Mouse (Mus musculus) layer of hippocampus, postnatal 25 days (tissue): ENCODE data around the gene Fbxo47. TPM values are rescaled to one million over a fixed set of nuclear protein-coding genes. Genes with fewer than 3 reads are reported as not detected.

Source experiments
- DNase-seq, 2 experiments: peaks; one replicate each; pipeline ENCODE4 v3.0.0; 2022; ENCODE audit warnings: mixed read lengths in 2 of 2, low spot score in 1 of 2; ENCODE audit errors: extremely low spot score in 1 of 2
- total RNA-seq, 2 experiments: library from RNA; stranded (reverse); gene quantifications; 2 replicates each; pipeline ENCODE4 v1.2.3; 2021

Gene Fbxo47
- total RNA-seq, 2 experiments from 2014 or later, result 1.2 to 1.9 TPM

DNA sequence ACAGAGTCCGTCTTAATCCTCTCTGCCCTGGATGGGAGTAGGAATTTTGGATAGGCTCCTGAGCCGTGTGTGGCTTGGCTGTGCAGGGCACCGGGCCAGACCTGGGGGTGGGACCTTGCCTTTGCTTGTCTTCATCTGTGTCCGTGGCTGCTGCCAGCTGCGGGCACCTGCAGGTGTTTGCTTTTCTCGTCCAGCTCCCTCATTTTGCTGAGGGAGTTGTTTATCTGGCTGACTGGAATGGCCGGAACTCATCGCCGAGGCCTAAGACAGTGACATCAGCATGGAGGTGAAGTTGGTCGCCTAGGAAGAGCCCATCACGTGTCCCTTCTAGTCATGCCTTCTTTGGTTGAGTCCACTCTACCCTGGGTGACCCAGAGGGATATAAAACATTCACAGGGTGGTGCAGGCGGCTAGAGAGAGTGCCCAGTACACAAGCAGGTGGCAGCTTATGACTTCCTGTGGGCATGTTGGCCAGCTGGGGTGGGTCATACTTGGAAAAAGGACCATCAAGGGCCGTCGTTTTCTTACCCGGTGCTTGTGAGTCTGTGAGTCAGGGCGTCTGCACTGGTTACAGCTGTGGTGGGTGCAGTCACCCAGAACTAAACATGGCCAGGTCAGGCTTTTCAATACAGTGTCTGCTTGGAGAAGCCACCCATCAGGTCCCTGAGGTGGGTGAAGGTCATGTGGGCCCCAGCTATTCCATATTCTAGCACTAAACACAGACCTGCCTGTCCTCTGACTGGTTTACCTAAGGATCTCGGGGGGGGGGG, 70.0 kb downstream of the Fbxo47 start:
- no peak for DNase-seq

DNA sequence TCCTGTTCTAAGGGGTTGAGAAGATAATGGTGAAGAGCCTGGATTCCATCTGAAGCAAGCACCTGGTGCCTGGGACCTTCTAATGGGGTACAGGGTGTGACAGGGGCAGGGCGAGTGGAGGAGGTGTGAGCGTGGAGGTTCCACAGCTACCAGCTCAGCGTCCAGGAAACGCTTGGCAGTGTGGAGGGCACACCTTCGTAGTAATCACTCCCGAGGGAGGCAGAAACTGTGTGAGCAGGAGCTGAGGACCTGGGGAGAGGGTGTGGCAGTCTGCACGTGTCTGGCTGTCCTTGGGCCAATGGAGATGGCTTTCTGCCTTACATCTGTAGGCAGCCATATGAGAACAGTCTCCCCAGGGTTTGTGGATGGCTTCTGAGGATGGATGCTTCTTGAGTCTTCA, 70.9 kb downstream of the Fbxo47 start:
- DNase-seq, result no peak

DNA sequence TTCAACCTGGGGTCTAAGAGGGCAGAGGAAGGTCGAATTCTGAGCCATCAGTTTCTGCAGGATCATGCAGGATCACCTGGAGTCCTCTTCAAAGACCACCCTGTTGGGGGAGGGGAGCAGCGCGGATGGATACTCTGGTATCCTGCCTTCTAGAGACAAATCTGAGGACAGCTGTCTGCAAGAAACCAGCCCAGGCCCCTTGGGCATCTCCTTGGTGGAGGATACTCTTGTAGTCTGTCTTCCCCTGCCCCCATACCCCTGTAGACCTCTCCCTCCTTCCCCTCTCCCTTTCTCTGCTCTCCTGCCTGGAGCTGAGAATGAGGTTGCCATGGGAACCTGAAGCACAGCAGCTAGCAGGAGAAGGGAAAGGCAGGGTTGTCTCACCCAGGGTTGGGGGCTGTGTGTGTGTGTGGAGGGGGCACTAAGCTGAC, 71.4 kb downstream of the Fbxo47 start:
- DNase-seq, result no peak

DNA sequence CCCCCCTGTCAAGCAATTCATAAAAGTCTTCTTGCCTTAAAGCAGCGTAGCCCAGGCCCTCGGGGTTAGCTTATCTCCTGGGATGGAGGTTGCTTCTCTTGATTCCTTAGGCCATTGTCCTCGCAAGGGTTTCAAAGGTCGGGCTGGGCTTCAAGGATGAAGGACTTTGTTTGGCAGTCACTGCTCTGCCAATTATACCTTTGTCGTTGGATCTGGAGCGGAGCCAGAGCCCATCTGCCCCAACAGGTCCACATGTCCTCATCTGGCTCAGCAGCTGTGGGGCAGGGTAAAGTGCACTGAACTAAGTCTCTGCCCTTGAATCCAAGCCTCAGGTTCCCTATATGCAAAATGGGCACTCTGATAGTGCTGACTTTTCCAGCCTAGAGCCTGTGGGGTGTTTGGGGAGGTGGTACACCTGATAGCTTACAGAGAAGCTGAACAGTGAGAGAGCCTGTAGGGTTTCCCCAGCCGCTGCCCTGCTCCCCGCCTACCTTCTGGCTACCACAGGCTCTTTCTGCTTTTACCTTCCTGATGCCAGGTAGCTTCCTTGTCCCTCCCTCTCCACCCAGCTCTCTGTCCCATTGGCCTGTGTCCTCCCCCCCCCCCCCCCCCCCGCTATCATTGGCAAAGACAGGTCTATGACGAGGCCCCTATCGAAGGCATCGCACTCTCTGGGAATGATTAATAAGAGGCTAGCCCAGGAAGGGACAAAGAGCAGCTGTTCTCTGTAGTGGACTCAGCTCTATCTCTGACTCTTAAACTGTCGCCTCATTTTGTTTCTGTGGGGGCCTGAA, 72.2 kb downstream of the Fbxo47 start:
- DNase-seq, result no peak

DNA sequence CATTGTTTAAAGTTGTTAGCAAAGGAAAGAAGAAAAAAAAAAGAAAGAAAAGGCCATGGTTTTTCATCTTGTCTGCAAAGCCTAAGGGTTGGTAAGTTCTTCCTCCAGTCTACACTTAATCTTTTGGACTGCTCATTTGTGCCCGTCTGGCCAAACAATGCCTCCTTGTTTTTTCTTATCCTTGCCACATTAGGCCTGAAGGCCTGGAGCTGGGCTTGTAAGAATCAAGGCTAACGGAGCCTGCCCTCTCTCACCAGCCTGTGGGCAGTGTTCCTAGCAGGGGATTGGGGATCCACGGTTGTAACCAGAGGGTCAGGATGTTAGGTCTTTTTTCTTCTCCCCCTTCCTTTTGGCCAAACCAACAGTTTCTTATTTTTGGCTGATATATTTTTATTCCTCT, 73.0 kb downstream of the Fbxo47 start:
- no peak for DNase-seq

DNA sequence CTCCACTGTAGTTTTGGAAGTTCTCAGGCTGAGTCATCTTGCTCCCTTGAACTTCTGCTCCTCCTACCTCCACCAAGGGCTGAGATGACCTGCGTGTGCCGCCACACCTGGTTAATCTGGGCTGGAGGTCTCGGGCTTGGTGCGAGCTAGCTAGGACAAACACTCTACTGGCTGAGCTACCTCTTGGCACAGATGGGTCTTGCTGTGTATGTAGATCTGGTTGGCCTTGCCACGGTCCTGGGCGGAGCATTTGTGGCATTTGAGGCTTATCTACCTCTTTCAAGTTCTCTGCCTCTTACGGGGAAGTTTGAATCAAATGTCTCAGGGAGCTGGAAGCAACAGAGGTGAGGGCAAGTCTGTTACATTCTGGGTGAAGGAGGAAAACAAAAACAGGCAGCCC, 73.6 kb downstream of the Fbxo47 start:
- DNase-seq, result no peak

DNA sequence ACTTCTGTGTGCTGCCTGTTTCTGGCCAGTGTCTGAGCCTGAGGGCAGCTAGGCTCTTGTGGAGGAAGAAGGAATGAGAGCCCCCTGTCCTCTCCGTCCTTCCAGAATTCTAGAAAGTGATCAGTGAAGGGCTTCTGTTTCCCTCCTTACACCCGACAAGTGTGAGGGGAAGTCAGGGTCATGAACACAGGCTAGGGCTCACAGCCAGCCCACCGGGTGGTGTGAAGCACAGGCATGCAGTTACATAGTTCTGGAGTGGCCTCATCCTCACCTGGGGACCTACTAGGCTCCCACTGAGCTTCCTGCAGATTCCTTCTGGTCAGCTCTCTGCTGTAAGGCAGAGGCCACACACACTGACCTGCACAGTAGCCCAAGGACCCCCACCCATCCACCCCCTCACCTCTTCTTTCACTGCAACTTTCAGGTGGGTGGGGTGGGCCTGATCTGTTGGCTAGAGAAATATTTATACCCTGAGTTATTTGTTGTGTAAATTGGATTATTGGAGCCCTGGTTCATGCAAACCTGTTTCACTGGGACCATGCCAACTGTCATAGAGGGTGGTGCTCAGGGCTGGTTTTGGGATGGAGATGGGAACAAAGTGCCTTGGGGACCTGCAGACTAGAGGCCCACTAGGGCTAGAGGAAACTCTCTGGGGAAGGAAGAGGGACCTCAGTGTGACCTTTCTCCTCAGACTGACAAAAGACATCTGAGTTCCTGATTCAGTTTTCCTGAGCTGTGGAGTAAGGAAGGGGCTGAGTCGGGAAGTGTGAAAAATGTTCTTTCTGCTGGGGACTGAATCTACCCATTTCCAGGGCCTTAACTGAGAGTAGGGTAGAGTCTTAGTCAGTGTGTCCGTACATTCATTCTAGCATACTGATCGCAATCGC, 74.5 kb downstream of the Fbxo47 start:
- no peak for DNase-seq

DNA sequence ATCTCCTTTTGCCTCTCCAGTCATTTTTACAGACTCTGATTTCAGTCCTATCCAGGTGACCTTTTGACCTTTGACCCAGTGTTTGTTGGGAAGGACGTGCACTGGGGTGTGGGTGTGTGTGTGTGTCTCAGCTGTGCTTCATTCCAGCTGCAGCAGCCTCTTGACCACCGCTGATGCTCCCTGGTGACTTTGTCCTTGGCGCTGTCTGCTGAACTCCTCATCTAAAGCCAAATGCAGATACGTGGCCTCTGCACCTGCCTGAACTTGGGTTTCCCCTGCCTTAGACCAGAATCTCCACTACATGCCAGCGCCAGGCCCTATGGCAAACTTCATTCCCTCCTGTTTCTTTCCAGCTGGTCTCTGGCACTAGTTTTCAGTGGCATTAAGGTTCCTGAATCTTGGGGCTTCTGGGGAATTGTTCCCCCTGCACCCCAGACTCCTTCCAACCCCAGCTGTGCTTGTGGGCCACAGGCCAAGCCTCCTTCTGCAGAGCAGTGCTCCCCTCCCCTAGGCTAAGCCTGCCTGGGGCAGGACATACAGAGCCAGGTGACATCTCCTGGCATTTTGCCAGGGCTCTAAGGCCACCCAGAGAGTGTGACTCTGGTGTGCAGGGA, 75.2 kb downstream of the Fbxo47 start:
- DNase-seq, result no peak

DNA sequence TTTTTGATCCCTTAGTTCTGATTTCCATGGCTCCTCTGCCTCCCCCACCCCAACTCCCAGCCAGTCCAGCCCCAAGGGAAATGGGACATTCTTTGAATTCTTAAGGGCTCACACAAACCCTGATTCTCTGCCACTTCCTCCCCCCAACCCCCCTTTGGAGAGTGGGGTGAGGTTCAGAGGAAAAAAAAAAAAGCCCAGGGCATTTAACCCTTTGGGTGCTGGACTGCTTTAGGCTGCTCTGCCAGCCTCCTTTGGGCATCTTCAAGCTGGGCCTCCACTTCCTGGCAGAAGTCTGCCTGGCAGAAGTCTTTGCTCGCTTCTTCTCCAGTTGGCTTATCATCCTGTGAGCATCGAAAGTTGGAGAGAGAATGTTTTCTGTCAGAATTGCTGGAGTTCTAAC, 75.9 kb downstream of the Fbxo47 start:
- DNase-seq, result no peak

DNA sequence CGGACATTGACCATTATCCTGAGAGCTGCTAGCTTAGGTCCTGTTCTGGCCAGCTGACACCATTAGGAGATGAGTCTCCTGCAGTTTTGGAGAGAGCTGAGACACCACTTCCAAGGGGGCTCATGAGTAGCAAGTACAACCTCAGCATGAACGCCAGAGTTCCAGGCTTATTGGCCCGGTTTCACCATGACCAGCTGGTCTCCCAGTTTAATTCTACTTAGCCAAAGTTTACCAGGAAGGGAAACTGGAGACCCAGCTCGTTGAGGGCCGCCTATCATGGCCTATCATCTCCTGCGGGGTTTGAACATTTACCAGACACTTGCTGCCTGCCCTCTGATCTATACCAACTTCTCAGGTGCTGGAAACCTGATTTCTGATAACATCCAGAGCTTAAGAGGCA, 76.3 kb downstream of the Fbxo47 start:
- DNase-seq, result no peak

DNA sequence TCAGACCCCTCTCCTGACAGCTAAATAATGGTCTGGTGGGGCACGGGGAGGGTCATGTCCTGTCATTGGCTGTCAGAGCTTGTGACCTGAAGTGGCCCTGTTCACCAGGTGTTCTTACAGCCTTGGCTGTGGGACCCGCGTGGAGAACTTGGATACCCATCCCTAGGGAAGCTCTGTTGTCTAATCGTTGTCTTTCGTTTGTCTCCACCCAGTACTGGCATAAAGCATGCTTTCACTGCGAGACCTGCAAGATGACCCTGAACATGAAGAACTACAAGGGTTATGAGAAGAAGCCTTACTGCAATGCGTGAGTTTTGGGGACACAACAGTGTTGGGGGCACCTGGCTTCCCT, 77.4 kb downstream of the Fbxo47 start:
- no peak for DNase-seq

DNA sequence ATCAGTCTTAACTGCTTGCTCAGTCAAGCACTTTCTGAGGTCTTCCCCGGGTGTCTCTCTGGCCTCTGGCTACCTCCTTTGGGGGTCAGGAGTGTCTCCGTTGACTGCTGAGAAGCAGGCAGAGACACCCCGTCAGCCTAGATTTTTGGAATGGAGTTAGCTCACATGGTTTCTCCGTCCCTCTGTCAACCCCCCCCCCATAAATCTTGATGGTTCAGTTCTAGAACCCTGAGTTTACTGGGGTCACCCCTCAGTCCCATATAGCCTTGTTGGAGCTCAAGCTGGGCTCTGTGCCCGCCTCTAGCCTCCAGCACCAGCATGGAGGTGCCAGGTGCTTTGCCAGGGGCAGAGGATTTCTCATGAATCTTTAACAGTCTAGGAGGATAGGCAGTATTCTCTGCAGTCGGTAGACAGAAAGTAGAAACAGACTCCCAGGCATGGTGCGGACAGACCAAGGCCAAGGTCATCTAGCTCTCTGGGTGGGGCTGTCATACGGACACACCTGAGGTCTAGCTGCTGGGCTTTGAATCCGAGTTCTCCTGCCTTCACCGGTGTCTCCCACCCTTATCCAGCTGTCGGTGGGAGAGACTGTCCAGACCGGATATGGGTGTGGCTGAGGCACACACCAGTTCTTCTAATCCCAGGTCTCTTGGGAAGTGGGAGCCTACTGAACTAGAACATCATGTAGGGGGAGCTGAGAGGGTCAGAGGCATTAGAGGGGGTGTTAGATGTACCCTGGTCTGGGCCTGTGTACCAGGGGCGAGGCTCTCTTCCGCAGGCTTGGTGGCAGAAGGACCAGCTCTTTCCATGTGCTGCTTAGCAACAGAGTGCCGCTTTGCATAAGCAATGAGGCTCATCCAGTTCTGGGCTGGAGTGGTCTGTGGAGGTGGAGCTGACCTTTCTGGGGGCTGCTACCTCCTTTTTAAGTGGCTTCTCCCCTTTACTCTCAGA, 78.0 kb downstream of the Fbxo47 start:
- DNase-seq, result no peak

DNA sequence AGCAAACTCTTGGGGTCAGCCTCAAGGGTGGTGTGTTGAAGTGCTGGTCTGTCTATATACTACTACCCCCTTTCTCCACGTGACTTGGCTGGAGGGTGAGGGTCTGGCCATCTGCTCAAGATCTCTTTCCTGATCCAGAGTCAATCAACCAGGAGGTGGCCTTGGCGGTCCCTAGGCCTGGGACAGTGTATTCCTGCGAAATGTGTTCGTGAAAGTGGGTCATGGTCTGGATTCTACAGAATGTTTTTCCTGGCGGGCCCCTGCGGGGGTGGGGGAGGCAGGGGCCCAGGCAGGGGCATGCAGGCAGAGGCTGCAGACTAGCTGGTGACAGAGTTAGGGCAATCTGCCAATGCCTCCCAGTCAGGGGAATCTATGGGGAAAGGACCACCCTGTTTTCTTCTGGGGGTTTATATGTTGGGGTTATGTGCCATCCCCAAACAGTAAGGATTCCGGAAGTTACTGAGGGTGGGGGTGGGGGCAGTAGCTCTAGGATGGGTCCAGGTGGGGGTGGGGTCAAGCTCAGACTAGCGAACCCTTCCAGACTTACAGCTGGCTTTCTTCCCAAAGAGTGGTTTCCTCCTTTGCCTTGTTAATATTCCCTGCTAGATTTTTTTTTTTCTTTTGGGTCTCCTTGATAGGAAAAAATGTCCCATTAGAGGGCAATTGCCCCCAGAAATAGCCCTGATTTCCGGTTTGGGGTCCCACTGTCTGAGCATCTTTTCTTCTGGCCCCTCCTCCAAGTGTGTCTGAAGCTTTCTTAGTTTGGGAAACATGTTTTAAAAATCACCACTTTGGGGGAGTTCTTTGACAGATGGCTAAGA, 78.9 kb downstream of the Fbxo47 start:
- no peak for DNase-seq

DNA sequence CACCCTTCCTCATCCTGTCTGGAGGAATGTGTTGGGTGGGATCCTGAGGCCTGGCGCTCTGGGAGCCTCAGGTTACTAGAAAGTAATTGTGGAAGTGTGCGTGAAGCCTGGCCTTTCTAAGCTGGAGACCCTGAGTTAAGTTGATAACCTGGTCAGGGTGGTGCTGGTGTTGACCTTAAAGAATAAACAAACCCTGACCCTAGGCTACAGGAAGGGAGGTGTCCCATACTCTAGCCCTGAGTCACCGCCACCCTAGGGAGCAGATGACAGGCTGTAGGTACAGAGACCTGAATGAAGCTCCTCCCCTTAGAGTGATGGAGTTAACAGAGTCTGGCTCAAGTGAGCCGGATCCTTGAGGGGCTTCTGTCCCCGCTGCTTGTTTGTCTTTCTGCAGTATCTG, 80.1 kb downstream of the Fbxo47 start:
- DNase-seq, result no peak

Other genes starting within 250 kb of the Fbxo47 start
- 100 to 1,000 TPM in 1 of 2 experiments, 10 to 100 TPM in 1; 88.5 to 105 TPM for gene Mllt6, start 220.7 kb downstream of the Fbxo47 start, total RNA-seq
- 10 to 100 TPM; 47.0 to 55.1 TPM for gene Cisd3, start 198.3 kb downstream of the Fbxo47 start, total RNA-seq
- 10 to 100 TPM; 19.7 to 27.9 TPM for gene Pcgf2, start 183.7 kb downstream of the Fbxo47 start, total RNA-seq
- gene Psmb3, start 180.8 kb downstream of the Fbxo47 start, total RNA-seq, result 100 to 1,000 TPM; 125 to 144 TPM
- 100 to 1,000 TPM; 104 to 105 TPM for gene Pip4k2b, start 139.4 kb downstream of the Fbxo47 start, total RNA-seq
- 10 to 100 TPM; 19.2 to 20.6 TPM for gene Cwc25, start 117.6 kb downstream of the Fbxo47 start, total RNA-seq
- 1 to 10 TPM in 1 of 2 experiments, under 1 TPM in 1; 0.63 to 1.3 TPM for gene 1700001P01Rik, start 108.2 kb downstream of the Fbxo47 start, total RNA-seq
- gene Rpl23, start 101.7 kb downstream of the Fbxo47 start, total RNA-seq, result 100 to 1,000 TPM; 327 to 397 TPM
- 100 to 1,000 TPM; 102 to 114 TPM for gene Lasp1, start 85.2 kb downstream of the Fbxo47 start, total RNA-seq
- 10 to 100 TPM; 66.2 to 71.6 TPM for gene B230217C12Rik, start 43.4 kb downstream of the Fbxo47 start, total RNA-seq
- gene Plxdc1, start 102.3 kb upstream of the Fbxo47 start, total RNA-seq, result 1 to 10 TPM; 8.2 to 9.1 TPM
- gene Arl5c, start 112.0 kb upstream of the Fbxo47 start, total RNA-seq, result 1 to 10 TPM in 1 of 2 experiments, under 1 TPM in 1; 0.71 to 1.2 TPM
- 100 to 1,000 TPM; 138 to 144 TPM for gene Cacnb1, start 138.9 kb upstream of the Fbxo47 start, total RNA-seq
- 100 to 1,000 TPM; 567 to 626 TPM for gene Rpl19, start 142.6 kb upstream of the Fbxo47 start, total RNA-seq
- 10 to 100 TPM; 42.4 to 46.9 TPM for gene Stac2, start 169.3 kb upstream of the Fbxo47 start, total RNA-seq